Mouse (Mus musculus) heart, embryonic 15.5 days (tissue): ENCODE data around the gene Aldh4a1. TPM values are rescaled to one million over a fixed set of nuclear protein-coding genes. Genes with fewer than 3 reads are reported as not detected.

Experiments
- ATAC-seq: fragments of 200-750 bp; cut with Nextera tagmentation; replicated peaks from 2 replicates; pipeline ENCODE4 v1.8.0; 2017; ENCODE audit warnings: low read depth, moderate TSS enrichment; ENCODE audit not compliant: insufficient number of reproducible peaks, insufficient read depth, low FRiP score
- H3K27ac ChIP-seq: fragments of 300-500 bp; sonication (generic); 2 replicates; pipeline ENCODE4 v1.5.1; 2015; ENCODE audit warnings: mild to moderate bottlenecking, inconsistent platforms
- H3K27me3 ChIP-seq: fragments of 300-500 bp; sonication (generic); 2 replicates; pipeline ENCODE4 v1.6.1; 2015; ENCODE audit warnings: inconsistent platforms
- H3K36me3 ChIP-seq: fragments of 300-500 bp; sonication (generic); 2 replicates; pipeline ENCODE4 v1.6.1; 2015; ENCODE audit warnings: mild to moderate bottlenecking, inconsistent platforms
- H3K4me1 ChIP-seq: fragments of 300-500 bp; sonication (generic); replicated peaks from 2 replicates; pipeline ENCODE4 v1.6.1; 2015; ENCODE audit warnings: inconsistent platforms
- H3K4me2 ChIP-seq: fragments of 300-500 bp; sonication (generic); 2 replicates; pipeline ENCODE4 v1.6.1; 2015; ENCODE audit warnings: inconsistent platforms, mild to moderate bottlenecking, moderate library complexity
- H3K4me3 ChIP-seq: fragments of 300-500 bp; sonication (generic); 2 replicates; pipeline ENCODE4 v1.5.1; 2015; ENCODE audit warnings: mild to moderate bottlenecking, inconsistent platforms
- H3K9ac ChIP-seq: fragments of 300-500 bp; sonication (generic); 2 replicates; pipeline ENCODE4 v1.6.1; 2015; ENCODE audit warnings: mild to moderate bottlenecking, inconsistent platforms
- H3K9me3 ChIP-seq: fragments of 300-500 bp; sonication (generic); replicated peaks from 2 replicates; pipeline ENCODE4 v1.6.1; 2016; ENCODE audit warnings: inconsistent platforms
- WGBS: fragments of 180-500 bp; shearing (Covaris S2); methylation state at CpG from one replicate; pipeline ENCODE4 v1.1.7; 2015; ENCODE audit warnings: mixed read lengths; 5-methylcytosine and 5-hydroxymethylcytosine counted together
- polyA plus RNA-seq: library from polyadenylated mRNA; unstranded; fragments of >200 nt; fragmentation: Nextera tagmentation; extraction: Ambion mirVana; gene quantifications from 2 replicates; pipeline ENCODE4 v1.2.1, GENCODE M21; 2015

Gene Aldh4a1
- polyA plus RNA-seq, 1 experiment from 2014 or later = 25.2 TPM

GRCm38 (mm10) chr4:139641829-139642425, 19.3 kb downstream of the Aldh4a1 start:
- H3K9me3 ChIP-seq = no peaks in the 10 kb centered on the region
- peak; percentile 32 for ATAC-seq
- H3K36me3 ChIP-seq = peaks cover 3% of the 10 kb centered on the region; the same call in 1 of the 2 replicates
- H3K4me3 ChIP-seq = peak overlapping the region; percentile 40
- H3K27me3 ChIP-seq = peaks cover 34% of the 10 kb centered on the region
- H3K4me2 ChIP-seq = peak overlapping the region; percentile 73
- peaks cover 14% of the 10 kb centered on the region for H3K4me1 ChIP-seq
- 6% methylated on average over 30 of the region's 30 CpGs for WGBS
- 0 out of 2 replicates have a peak overlapping the region, but pooled peaks have one; percentile 10 for H3K27ac ChIP-seq
- H3K9ac ChIP-seq = peak overlapping the region; percentile 42; the same call in 1 of the 2 replicates

- H3K27ac ChIP-seq = no peak overlapping the region
- WGBS = 16% methylated on average over 9 of the region's 9 CpGs
- H3K27me3 ChIP-seq = peaks cover 34% of the 10 kb centered on the region
- no peak for ATAC-seq
- no peaks in the 10 kb centered on the region for H3K9me3 ChIP-seq
- H3K36me3 ChIP-seq = peaks cover 3% of the 10 kb centered on the region; the same call in 1 of the 2 replicates
- H3K4me1 ChIP-seq = peaks cover 14% of the 10 kb centered on the region
- no peak overlapping the region for H3K4me3 ChIP-seq
- H3K4me2 ChIP-seq = no peak overlapping the region
- no peak overlapping the region for H3K9ac ChIP-seq
These were observed 21.3 kb downstream of the Aldh4a1 start for GRCm38 (mm10) chr4:139643972-139644371.

- no peak overlapping the region for H3K4me3 ChIP-seq
- H3K4me1 ChIP-seq = peaks cover 6% of the 10 kb centered on the region
- ATAC-seq = no peak
- H3K27me3 ChIP-seq = peaks cover 14% of the 10 kb centered on the region
- H3K36me3 ChIP-seq = peaks cover 3% of the 10 kb centered on the region; the same call in 1 of the 2 replicates
- 81% methylated on average over 7 of the region's 7 CpGs for WGBS
- H3K9me3 ChIP-seq = no peaks in the 10 kb centered on the region
- no peak overlapping the region for H3K9ac ChIP-seq
- no peak overlapping the region for H3K27ac ChIP-seq
- no peak overlapping the region for H3K4me2 ChIP-seq
These were observed 24.2 kb downstream of the Aldh4a1 start for GRCm38 (mm10) chr4:139646916-139647315.

GRCm38 (mm10) chr4:139650086-139650743, 27.5 kb downstream of the Aldh4a1 start:
- Histone ChIP-seq H3K4me2 (no peak overlapping the region), H3K4me1 (no peaks in the 10 kb centered on the region), H3K36me3 (no peaks in the 10 kb centered on the region), H3K27me3 (no peaks in the 10 kb centered on the region), H3K4me3 (no peak overlapping the region), H3K9ac (no peak overlapping the region), H3K27ac (no peak overlapping the region), H3K9me3 (no peaks in the 10 kb centered on the region)
- WGBS = 77% methylated on average over 15 of the region's 15 CpGs
- no peak for ATAC-seq

GRCm38 (mm10) chr4:139650907-139651306, 28.2 kb downstream of the Aldh4a1 start:
- no peaks in the 10 kb centered on the region for H3K27me3 ChIP-seq
- no peaks in the 10 kb centered on the region for H3K36me3 ChIP-seq
- H3K4me1 ChIP-seq = no peaks in the 10 kb centered on the region
- H3K9me3 ChIP-seq = no peaks in the 10 kb centered on the region
- H3K4me2 ChIP-seq = no peak overlapping the region
- 69% methylated on average over 11 of the region's 11 CpGs for WGBS
- H3K4me3 ChIP-seq = no peak overlapping the region
- H3K27ac ChIP-seq = no peak overlapping the region
- ATAC-seq = 0 out of 2 replicates have a peak, but pooled peaks have one; percentile 19
- no peak overlapping the region for H3K9ac ChIP-seq

GRCm38 (mm10) chr4:139653238-139653637, 30.6 kb downstream of the Aldh4a1 start, which contains the start of gene Tas1r2:
TSS of gene Tas1r2 (plus strand) at chr4:139653538.
- ATAC-seq = no peak
- H3K4me2 ChIP-seq = no peak within 1 kb of the TSS
- H3K9ac ChIP-seq = no peak within 1 kb of the TSS
- H3K9me3 ChIP-seq = no peaks in the 10 kb centered on the region
- no peak within 1 kb of the TSS for H3K27ac ChIP-seq
- 79% methylated on average over 8 of the region's 8 CpGs for WGBS
- H3K4me1 ChIP-seq = no peaks in the 10 kb centered on the region
- H3K36me3 ChIP-seq = no peaks in the 10 kb centered on the region
- no peak within 1 kb of the TSS for H3K4me3 ChIP-seq
- no peaks in the 10 kb centered on the region for H3K27me3 ChIP-seq

GRCm38 (mm10) chr4:139661897-139662296, 39.2 kb downstream of the Aldh4a1 start:
- no peaks in the 10 kb centered on the region for H3K4me1 ChIP-seq
- no peak overlapping the region for H3K4me2 ChIP-seq
- no peaks in the 10 kb centered on the region for H3K36me3 ChIP-seq
- no peak for ATAC-seq
- H3K4me3 ChIP-seq = no peak overlapping the region
- WGBS = 80% methylated on average over 14 of the region's 14 CpGs
- no peaks in the 10 kb centered on the region for H3K9me3 ChIP-seq
- no peak overlapping the region for H3K27ac ChIP-seq
- 0 out of 2 replicates have a peak, but pooled peaks cover 7% of the 10 kb centered on the region for H3K27me3 ChIP-seq
- H3K9ac ChIP-seq = no peak overlapping the region

- 64% methylated on average over 6 of the region's 6 CpGs for WGBS
- ATAC-seq = no peak
These were observed 45.0 kb downstream of the Aldh4a1 start for GRCm38 (mm10) chr4:139667632-139668031.

GRCm38 (mm10) chr4:139669847-139670246, 47.2 kb downstream of the Aldh4a1 start:
- ATAC-seq = 0 out of 2 replicates have a peak, but pooled peaks have one; percentile 25
- Histone ChIP-seq H3K36me3 (no peaks in the 10 kb centered on the region), H3K27me3 (peaks cover 7% of the 10 kb centered on the region; the same call in 1 of the 2 replicates), H3K4me1 (0 out of 2 replicates have a peak, but pooled peaks cover 2% of the 10 kb centered on the region), H3K4me2 (no peak overlapping the region), H3K9me3 (no peaks in the 10 kb centered on the region), H3K9ac (no peak overlapping the region), H3K27ac (no peak overlapping the region), H3K4me3 (no peak overlapping the region)
- 9% methylated on average over 6 of the region's 6 CpGs for WGBS

More at GRCm38 (mm10) chr4:139667632-139668031, 45.0 kb downstream of the Aldh4a1 start:
- Histone ChIP-seq H3K4me1 (0 out of 2 replicates have a peak, but pooled peaks cover 2% of the 10 kb centered on the region), H3K36me3 (no peaks in the 10 kb centered on the region), H3K4me3 (no peak overlapping the region), H3K9me3 (no peaks in the 10 kb centered on the region), H3K27me3 (0 out of 2 replicates have a peak, but pooled peaks cover 7% of the 10 kb centered on the region), H3K27ac (no peak overlapping the region), H3K4me2 (no peak overlapping the region), H3K9ac (no peak overlapping the region)

GRCm38 (mm10) chr4:139675696-139676095, 53.0 kb downstream of the Aldh4a1 start:
- Histone ChIP-seq H3K27ac (no peak overlapping the region), H3K4me1 (no peaks in the 10 kb centered on the region), H3K4me3 (no peak overlapping the region), H3K9me3 (0 out of 2 replicates have a peak, but pooled peaks cover 3% of the 10 kb centered on the region), H3K27me3 (peaks cover 14% of the 10 kb centered on the region; the same call in 1 of the 2 replicates), H3K4me2 (no peak overlapping the region), H3K36me3 (no peaks in the 10 kb centered on the region), H3K9ac (no peak overlapping the region)
- no peak for ATAC-seq
- WGBS = 42% methylated on average over 9 of the region's 9 CpGs
